Mouse (Mus musculus) layer of hippocampus, postnatal 10 days (tissue): ENCODE results near the gene C1qtnf3. TPM values are rescaled to one million over a fixed set of nuclear protein-coding genes. Genes with fewer than 3 reads are reported as not detected.

Experiments
- total RNA-seq, 2 experiments: library from RNA; stranded (reverse); gene quantifications; 2 replicates each; pipeline ENCODE4 v1.2.3; 2021

C1qtnf3 gene
- total RNA-seq, 2 experiments from 2014 or later = 0.49 to 0.53 TPM

Other genes with a start within 250 kb of the C1qtnf3 start
- 10 to 100 TPM; 10.8 to 12.5 TPM for gene Rai14, start 237.7 kb upstream of the C1qtnf3 start, total RNA-seq
- 1 to 10 TPM; 6.8 to 8.2 TPM for gene Amacr, start 29.4 kb downstream of the C1qtnf3 start, total RNA-seq
- not detected for gene Slc45a2, start 48.4 kb downstream of the C1qtnf3 start, total RNA-seq
- 1 to 10 TPM; 5.6 to 6.6 TPM for gene Rxfp3, start 85.7 kb downstream of the C1qtnf3 start, total RNA-seq
- gene Adamts12, start 112.5 kb downstream of the C1qtnf3 start, total RNA-seq = 1 to 10 TPM; 3.5 to 3.6 TPM